In genomic region chr9:21759718-21760117, GRCm38 (mm10) we compare ENCODE assay signal across 8 mouse cellular contexts. TPM values are rescaled to one million over a fixed set of nuclear protein-coding genes. Genes with fewer than 3 reads are reported as not detected.
DNase-seq lines count a peak whose midpoint lies in the region; ATAC-seq and TF ChIP-seq lines count a peak whose summit lies in the region.

No protein-coding gene starts in this region.

- peaks cover 4% of the 10 kb centered on the region for H3K4me1 ChIP-seq in kidney, adult 2 months (ENCODE audit: control insufficient read depth, insufficient read depth, low read length)
- H3K4me1 ChIP-seq in forebrain, embryonic 16.5 days (replicated peaks; ENCODE audit: control insufficient read depth, insufficient read depth, low read length): peaks cover 14% of the 10 kb centered on the region
- H3K4me1 ChIP-seq in midbrain, embryonic 10.5 days: peaks cover 26% of the 10 kb centered on the region

- TF ChIP-seq CTCF in kidney, adult 2 months (conservative IDR thresholded peaks at IDR 0.05; ENCODE audit: insufficient read depth, insufficient read length, low read depth, low read length): no peak

- H3K4me2 ChIP-seq in forebrain, embryonic 16.5 days (ENCODE audit: low read length): peak overlapping the region; percentile 63

- intact Hi-C loops in gastrocnemius, postnatal 36 days (cut with DNase I): no loop called here
- intact Hi-C loops in left cerebral cortex, postnatal 10 days (cut with DNase I): no loop called here

- H3K9ac ChIP-seq in forebrain, embryonic 16.5 days (replicated peaks; ENCODE audit: low read depth, low read length): peak overlapping the region; percentile 69

- no peak overlapping the region for H3K27ac ChIP-seq in kidney, adult 2 months (ENCODE audit: insufficient read depth, low read depth, low read length)
- H3K27ac ChIP-seq in forebrain, embryonic 16.5 days (ENCODE audit: low read length): no peak overlapping the region
- H3K27ac ChIP-seq in midbrain, embryonic 10.5 days (replicated peaks): peak overlapping the region; percentile 96

- TF ChIP-seq POLR2A in kidney, adult 2 months (IDR thresholded peaks at IDR 0.05; ENCODE audit: low read depth, low read length): no peak

- WGBS in kidney, adult 2 months: under 1% methylated on average over 20 of the region's 20 CpGs
- under 1% methylated on average over 20 of the region's 20 CpGs for WGBS in forebrain, embryonic 16.5 days
- WGBS in midbrain, embryonic 10.5 days: under 1% methylated on average over 20 of the region's 20 CpGs

- ATAC-seq in forebrain, embryonic 16.5 days: peak; percentile 0; the same call in 1 of the 2 replicates

- H3K27me3 ChIP-seq in kidney, adult 2 months (replicated peaks; ENCODE audit: control insufficient read depth, insufficient read depth, low read length): no peaks in the 10 kb centered on the region
- no peaks in the 10 kb centered on the region for H3K27me3 ChIP-seq in forebrain, embryonic 16.5 days (replicated peaks; ENCODE audit: control insufficient read depth, insufficient read depth, low read length)
- H3K27me3 ChIP-seq in midbrain, embryonic 10.5 days (ENCODE audit: low read depth, poor library complexity, severe bottlenecking): no peaks in the 10 kb centered on the region

- peak overlapping the region; percentile 82 for H3K4me3 ChIP-seq in kidney, adult 2 months (ENCODE audit: insufficient read depth, low read depth, low read length)
- H3K4me3 ChIP-seq in forebrain, embryonic 16.5 days (replicated peaks; ENCODE audit: low read length): peak overlapping the region; percentile 77
- peak overlapping the region; percentile 93 for H3K4me3 ChIP-seq in midbrain, embryonic 10.5 days

- H3K36me3 ChIP-seq in kidney, adult 2 months (ENCODE audit: control insufficient read depth, insufficient read depth, low read length): no peaks in the 10 kb centered on the region
- H3K36me3 ChIP-seq in forebrain, embryonic 16.5 days (ENCODE audit: control insufficient read depth, insufficient read depth): no peaks in the 10 kb centered on the region
- H3K36me3 ChIP-seq in midbrain, embryonic 10.5 days: peaks cover 39% of the 10 kb centered on the region

- no peak for DNase-seq in kidney, adult 2 months
- DNase-seq in kidney, adult 18-20 months: no peak
- DNase-seq in MEL-GATA-1-ER (ENCODE audit: extremely low read depth, low read depth): peak; percentile 25
- no peak for DNase-seq in midbrain, embryonic 10.5 days (ENCODE audit: low spot score)
- no peak for DNase-seq in left cerebral cortex, adult 9 months (ENCODE audit: low spot score in 2 of 2)
- no peak for DNase-seq in gastrocnemius, postnatal 36 days
- no peak for DNase-seq in left cerebral cortex, postnatal 10 days (ENCODE audit: extremely low spot score in 1 of 2, low spot score in 2 of 2)

- H3K9me3 ChIP-seq in forebrain, embryonic 16.5 days (ENCODE audit: control insufficient read depth, low read length): no peaks in the 10 kb centered on the region
- no peaks in the 10 kb centered on the region for H3K9me3 ChIP-seq in midbrain, embryonic 10.5 days (replicated peaks)

RNA-seq across cellular contexts. Expression of gene Spc24, which starts 0.4 kb away (rescaled TPM):
- polyA plus RNA-seq in kidney, adult 2 months (2012; rRNA removed): 3.4 and 6.0 TPM in 2 replicates
- 35.1 and 42.8 TPM in 2 replicates for polyA plus RNA-seq in forebrain, embryonic 16.5 days (2015; fragmentation: Nextera tagmentation; extraction: Ambion mirVana)
- polyA plus RNA-seq in midbrain, embryonic 10.5 days (2016; fragmentation: Nextera tagmentation; extraction: Ambion mirVana): 146 and 175 TPM in 2 replicates
- 1 to 10 TPM in 1 of 2 experiments, under 1 TPM in 1; 0.64 to 1.8 TPM for total RNA-seq in gastrocnemius, postnatal 36 days (2021)
- 1 to 10 TPM; 2.9 to 3.5 TPM for total RNA-seq in left cerebral cortex, postnatal 10 days (2021)

RNA-seq across cellular contexts. Expression of gene Ldlr, which starts 36.4 kb away (rescaled TPM):
- 26.9 and 28.8 TPM in 2 replicates for polyA plus RNA-seq in kidney, adult 2 months (2012; rRNA removed)
- polyA plus RNA-seq in forebrain, embryonic 16.5 days (2015; fragmentation: Nextera tagmentation; extraction: Ambion mirVana): 16.1 and 18.8 TPM in 2 replicates
- polyA plus RNA-seq in midbrain, embryonic 10.5 days (2016; fragmentation: Nextera tagmentation; extraction: Ambion mirVana): 52.2 and 58.9 TPM in 2 replicates
- total RNA-seq in gastrocnemius, postnatal 36 days (2021): 1 to 10 TPM; 2.4 to 3.5 TPM
- total RNA-seq in left cerebral cortex, postnatal 10 days (2021): 10 to 100 TPM; 17.2 to 19.2 TPM

RNA-seq across cellular contexts. Expression of gene Kank2, which starts 38.8 kb away (rescaled TPM):
- 21.8 and 23.6 TPM in 2 replicates for polyA plus RNA-seq in kidney, adult 2 months (2012; rRNA removed)
- polyA plus RNA-seq in forebrain, embryonic 16.5 days (2015; fragmentation: Nextera tagmentation; extraction: Ambion mirVana): 3.2 and 3.7 TPM in 2 replicates
- polyA plus RNA-seq in midbrain, embryonic 10.5 days (2016; fragmentation: Nextera tagmentation; extraction: Ambion mirVana): 8.6 and 9.5 TPM in 2 replicates
- total RNA-seq in gastrocnemius, postnatal 36 days (2021): 10 to 100 TPM; 12.7 to 13.3 TPM
- total RNA-seq in left cerebral cortex, postnatal 10 days (2021): 1 to 10 TPM; 6.7 to 7.7 TPM
